Mouse (Mus musculus) thymus, postnatal 4 days (tissue): ENCODE measurements at regions not wholly inside any gene's neighbourhood (a gene's known extent, or its start where the extent isn't known, plus 50 kb on each side); places are given as distances from the start of the nearest gene placed in this dataset.

ENCODE experiments used
- DNase-seq: peaks from one replicate; pipeline ENCODE4 v3.0.0; 2021

- DNase-seq, result no peak
Measured at GRCm38 (mm10) chr9:79439233-79439960, 279.2 kb downstream of the Col12a1 start.

GRCm38 (mm10) chr9:79455226-79455625 is 263.4 kb downstream of the Col12a1 start:
- no peak for DNase-seq

GRCm38 (mm10) chr9:79479118-79479517 is 239.5 kb downstream of the Col12a1 start:
- no peak for DNase-seq

- DNase-seq, result no peak
Measured at GRCm38 (mm10) chr9:79500253-79500652, 218.4 kb downstream of the Col12a1 start.

GRCm38 (mm10) chr9:79502034-79502433 is 216.6 kb downstream of the Col12a1 start:
- DNase-seq, result no peak

GRCm38 (mm10) chr9:79516384-79516783 is 202.2 kb downstream of the Col12a1 start:
- no peak for DNase-seq

- no peak for DNase-seq
Measured at GRCm38 (mm10) chr9:79517461-79517860, 201.2 kb downstream of the Col12a1 start.

GRCm38 (mm10) chr9:79518640-79519039 is 200.0 kb downstream of the Col12a1 start:
- no peak for DNase-seq

- no peak for DNase-seq
Measured at GRCm38 (mm10) chr9:79520498-79520897, 198.1 kb downstream of the Col12a1 start.

- no peak for DNase-seq
Measured at GRCm38 (mm10) chr9:79523054-79523453, 195.6 kb downstream of the Col12a1 start.

GRCm38 (mm10) chr9:79525000-79525399 is 193.6 kb downstream of the Col12a1 start:
- DNase-seq, result no peak

GRCm38 (mm10) chr9:79526390-79526789 is 192.2 kb downstream of the Col12a1 start:
- no peak for DNase-seq

GRCm38 (mm10) chr9:79527331-79527730 is 191.3 kb downstream of the Col12a1 start:
- no peak for DNase-seq
